Mouse (Mus musculus) liver, embryonic 14.5 days (tissue): ENCODE data around the gene Klc2. TPM values are rescaled to one million over a fixed set of nuclear protein-coding genes. Genes with fewer than 3 reads are reported as not detected.
"Not testable (repeated sequence)": the region's sequence is repeated elsewhere in the genome, so short reads cannot be mapped to it uniquely, and the experiment has no call there.

Source experiments
- ATAC-seq: fragments of 200-750 bp; cut with Nextera tagmentation; 2 replicates; pipeline ENCODE4 v1.8.0; 2017; ENCODE audit warnings: moderate number of reproducible peaks, mild to moderate bottlenecking, moderate library complexity; ENCODE audit not compliant: insufficient read depth
- DNase-seq, 3 experiments: peaks; one replicate each; pipeline ENCODE4 v3.0.0-alpha.2; 2012 to 2013; ENCODE audit warnings: low read depth in 3 of 3, low spot score in 3 of 3
- H3K27ac ChIP-seq: fragments of 300-500 bp; sonication (generic); 2 replicates; pipeline ENCODE4 v1.5.1; 2014; ENCODE audit warnings: moderate library complexity, mild to moderate bottlenecking, control low read depth, inconsistent platforms
- H3K27me3 ChIP-seq: fragments of 300-500 bp; sonication (generic); 2 replicates; pipeline ENCODE4 v1.6.1; 2014; ENCODE audit warnings: mild to moderate bottlenecking, low read length, moderate library complexity; ENCODE audit not compliant: control insufficient read depth, insufficient read depth
- H3K36me3 ChIP-seq: fragments of 300-500 bp; sonication (generic); replicated peaks from 2 replicates; pipeline ENCODE4 v1.6.1; 2014; ENCODE audit warnings: low read depth; ENCODE audit not compliant: control insufficient read depth, insufficient read depth
- H3K4me1 ChIP-seq, 2 experiments: fragments of 200-500 bp in 1 of 2; fragments of 300-500 bp in 1 of 2; sonication (generic) in 1 of 2; replicated peaks; 2 replicates each; pipeline ENCODE4 v1.6.1; 2012 to 2014; ENCODE audit warnings: antibody characterized with exemption in 1 of 2, inconsistent platforms in 1 of 2, low read length in 1 of 2; ENCODE audit not compliant: control insufficient read depth in 2 of 2, insufficient read depth in 2 of 2
- H3K4me2 ChIP-seq: fragments of 300-500 bp; sonication (generic); 2 replicates; pipeline ENCODE4 v1.6.1; 2014; ENCODE audit warnings: low read depth, mild to moderate bottlenecking, control low read depth, moderate library complexity
- H3K4me3 ChIP-seq, 2 experiments: fragments of 200-500 bp in 1 of 2; fragments of 300-500 bp in 1 of 2; sonication (generic) in 1 of 2; 2 replicates each; pipeline ENCODE4 v1.5.1; 2012 to 2014; ENCODE audit warnings: low read depth in 2 of 2, low read length in 2 of 2, mild to moderate bottlenecking in 2 of 2, control low read depth in 1 of 2, inconsistent platforms in 1 of 2, moderate library complexity in 1 of 2; ENCODE audit not compliant: insufficient read depth in 1 of 2
- H3K9ac ChIP-seq: fragments of 300-500 bp; sonication (generic); replicated peaks from 2 replicates; pipeline ENCODE4 v1.6.1; 2014; ENCODE audit warnings: mild to moderate bottlenecking, control low read depth, moderate library complexity
- H3K9me3 ChIP-seq: fragments of 300-500 bp; sonication (generic); 2 replicates; pipeline ENCODE4 v1.6.1; 2016; ENCODE audit warnings: low read length, mixed read lengths; ENCODE audit not compliant: control insufficient read depth
- CTCF ChIP-seq: IDR thresholded peaks from 2 replicates; pipeline ENCODE4 v1.5.1; 2016; ENCODE audit warnings: antibody characterized with exemption, low read depth, control low read depth
- EP300 ChIP-seq: IDR thresholded peaks from 2 replicates; pipeline ENCODE4 v1.6.1; 2016; ENCODE audit warnings: antibody characterized with exemption, low read depth
- WGBS: fragments of 180-500 bp; shearing (Covaris S2); extraction: QIAGEN DNeasy Blood & Tissue Kit; methylation state at CpG from one replicate; pipeline ENCODE4 v1.1.7; 2014; ENCODE audit not compliant: insufficient replicate concordance; 5-methylcytosine and 5-hydroxymethylcytosine counted together
- polyA plus RNA-seq, 2 experiments: library from polyadenylated mRNA; depleted of rRNA in 1 of 2; stranded (reverse) in 1 of 2; unstranded in 1 of 2; fragments of >200 nt; fragmentation: Nextera tagmentation in 1 of 2; extraction: Ambion mirVana in 1 of 2; gene quantifications; 2 replicates each; pipeline versions ENCODE4 v1.2.1 to v1.2.3; 2012 to 2014

Klc2 gene
- polyA plus RNA-seq, 2 experiments = 1.6 to 2.3 TPM

- Histone ChIP-seq H3K27me3 (no peaks in the 10 kb centered on the region; the same call in none of the 2 replicates), H3K4me2 (no peak overlapping the region), H3K4me1 (peaks cover 7 to 17% of the 10 kb centered on the region in 2 experiments), H3K4me3 (no peak overlapping the region), H3K27ac (no peak overlapping the region), H3K36me3 (no peaks in the 10 kb centered on the region), H3K9ac (no peak overlapping the region), H3K9me3 (no peaks in the 10 kb centered on the region)
- no peak for ATAC-seq
- TF ChIP-seq CTCF (no peak), EP300 (no peak)
- no peak for DNase-seq
- 63% methylated on average over 12 of the region's 12 CpGs for WGBS
Observed at GRCm38 (mm10) chr19:5093481-5094242, 24.7 kb downstream of the Klc2 start.

- DNase-seq (no peak), ATAC-seq (no peak)
- 90% methylated on average over 10 of the region's 10 CpGs for WGBS
- Histone ChIP-seq H3K36me3 (no peaks in the 10 kb centered on the region), H3K9me3 (no peaks in the 10 kb centered on the region), H3K27me3 (no peaks in the 10 kb centered on the region; the same call in 1 of the 2 replicates), H3K4me1 (peaks cover 10 to 19% of the 10 kb centered on the region in 2 experiments), H3K9ac (no peak overlapping the region), H3K27ac (no peak overlapping the region), H3K4me3 (no peak overlapping the region), H3K4me2 (no peak overlapping the region)
- TF ChIP-seq EP300 (no peak), CTCF (no peak)
Observed at GRCm38 (mm10) chr19:5092083-5092482, 26.3 kb downstream of the Klc2 start.

GRCm38 (mm10) chr19:5089324-5089723 lies 29.0 kb downstream of the Klc2 start:
- TF ChIP-seq EP300 (no peak), CTCF (no peak)
- ATAC-seq (no peak), DNase-seq (no peak)
- Histone ChIP-seq H3K36me3 (no peaks in the 10 kb centered on the region), H3K27me3 (peaks cover 22% of the 10 kb centered on the region), H3K4me2 (peak overlapping the region; percentile 73), H3K4me1 (peaks cover 10 to 12% of the 10 kb centered on the region in 2 experiments), H3K9me3 (no peaks in the 10 kb centered on the region), H3K4me3 (peak overlapping the region; percentile 79 to 97; a peak in 3 of 4 replicates), H3K9ac (no peak overlapping the region), H3K27ac (no peak overlapping the region)
- WGBS = 77% methylated on average over 4 of the region's 4 CpGs

GRCm38 (mm10) chr19:5087884-5088728 lies 30.3 kb downstream of the Klc2 start, which contains the start of gene Yif1a:
TSS of gene Yif1a (plus strand) at chr19:5088538.
- H3K9ac ChIP-seq = peak within 1 kb of the TSS; percentile 76
- no peaks in the 10 kb centered on the region for H3K9me3 ChIP-seq
- peaks cover 34% of the 10 kb centered on the region for H3K27me3 ChIP-seq
- peak within 1 kb of the TSS; percentile 77 for H3K27ac ChIP-seq
- H3K4me3 ChIP-seq = peak within 1 kb of the TSS; percentile 79 to 97
- DNase-seq (peak; percentile 98), ATAC-seq (peak; percentile 90)
- peak; percentile 78 for TF ChIP-seq CTCF
- no peak for TF ChIP-seq EP300
- H3K4me2 ChIP-seq = peak within 1 kb of the TSS; percentile 73
- WGBS = under 1% methylated on average over 58 of the region's 58 CpGs
- H3K4me1 ChIP-seq = peaks cover 10% of the 10 kb centered on the region in 2 experiments
- no peaks in the 10 kb centered on the region for H3K36me3 ChIP-seq

- 40% methylated on average over 4 of the region's 4 CpGs for WGBS
- ATAC-seq, H3K4me2 ChIP-seq, H3K9ac ChIP-seq, DNase-seq, H3K4me3 ChIP-seq, H3K9me3 ChIP-seq, H3K36me3 ChIP-seq, H3K27ac ChIP-seq: not testable (repeated sequence)
- peaks cover 10% of the 10 kb centered on the region in 2 experiments for H3K4me1 ChIP-seq
- TF ChIP-seq CTCF = peak; percentile 34
- H3K27me3 ChIP-seq = peaks cover 50% of the 10 kb centered on the region
Observed at GRCm38 (mm10) chr19:5086533-5086932, 31.8 kb downstream of the Klc2 start.
